Comparison of ENCODE assay signal across 14 mouse cellular contexts in the genomic region with DNA sequence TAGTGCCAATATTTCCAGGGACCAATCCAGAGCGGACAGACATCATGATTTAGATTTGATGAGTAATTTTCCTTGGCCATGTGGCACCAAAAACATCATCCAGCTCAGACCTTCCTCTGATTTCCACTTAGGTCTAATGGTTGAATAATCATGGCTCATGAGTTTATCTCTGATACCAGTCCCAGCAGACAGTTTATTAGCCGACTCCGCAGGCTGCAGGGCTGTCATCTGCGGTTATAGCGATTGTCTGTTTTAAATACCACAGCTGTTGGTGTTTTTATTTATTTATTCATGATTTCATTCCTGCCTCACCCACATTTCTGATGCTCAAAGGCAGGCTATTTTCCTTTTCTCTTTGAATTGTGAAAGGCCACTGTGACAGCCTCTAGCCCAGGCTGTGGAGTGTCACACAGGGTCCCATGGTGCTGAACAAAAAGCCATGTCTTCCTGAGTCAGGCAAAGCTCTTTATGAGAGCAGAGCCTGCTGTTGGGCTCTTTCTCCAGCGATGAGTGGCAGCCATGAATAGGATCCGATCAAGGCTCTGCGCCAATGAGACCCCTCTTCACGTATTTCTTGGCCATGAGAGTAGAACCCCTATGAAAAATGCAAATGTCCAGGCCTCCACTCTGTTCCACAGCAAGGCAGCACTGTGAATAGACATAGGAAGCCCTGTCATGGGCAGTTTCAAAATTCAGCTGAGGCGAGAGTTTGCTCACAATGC.
A peak's percentile ranks its signal among the peaks of the same experiment; 100 is the strongest.
DNase-seq lines count a peak whose midpoint lies in the region; ATAC-seq and TF ChIP-seq lines count a peak whose summit lies in the region.
"Had no signal": no experiment of that assay in that cellular context is flagged by ENCODE, and none has a peak within 500 bp of the region (broad histone marks: within the 10 kb centered on the region; RNA-seq: fewer than 3 reads in every experiment).

No protein-coding gene starts in this region.

- WGBS in hindbrain, embryonic 10.5 days: 57% methylated on average over 10 of the region's 10 CpGs
- 54% methylated on average over 10 of the region's 10 CpGs for WGBS in midbrain, embryonic 12.5 days
- 84% methylated on average over 10 of the region's 10 CpGs for WGBS in liver, embryonic 11.5 days

- no peak overlapping the region for H3K4me3 ChIP-seq in hindbrain, embryonic 10.5 days
- no peak overlapping the region for H3K4me3 ChIP-seq in midbrain, embryonic 12.5 days
- no peak overlapping the region for H3K4me3 ChIP-seq in liver, embryonic 11.5 days (ENCODE audit: low read depth, low read length)
- H3K4me3 ChIP-seq: embryonic facial prominence, embryonic 12.5 days; liver, embryonic 12.5 days; megakaryocyte, embryonic 14.5 days had no signal

- intact Hi-C loops in gastrocnemius, postnatal 14 days (cut with DNase I; ENCODE audit: low total_unique reads): no loop called here

- H3K4me2 ChIP-seq in midbrain, embryonic 12.5 days (replicated peaks): no peak overlapping the region
- no peak overlapping the region for H3K4me2 ChIP-seq in liver, embryonic 11.5 days
- H3K4me2 ChIP-seq: embryonic facial prominence, embryonic 12.5 days; liver, embryonic 12.5 days had no signal

- H3K27me3 ChIP-seq in hindbrain, embryonic 10.5 days (ENCODE audit: insufficient read depth, poor library complexity, severe bottlenecking): no peaks in the 10 kb centered on the region
- no peaks in the 10 kb centered on the region for H3K27me3 ChIP-seq in midbrain, embryonic 12.5 days
- no peaks in the 10 kb centered on the region for H3K27me3 ChIP-seq in liver, embryonic 11.5 days (replicated peaks; ENCODE audit: control insufficient read depth, insufficient read depth, low read length)
- H3K27me3 ChIP-seq: embryonic facial prominence, embryonic 12.5 days; liver, embryonic 12.5 days; megakaryocyte, embryonic 14.5 days had no signal

- no peak for TF ChIP-seq CTCF in brain, embryonic 14.5 days (IDR thresholded peaks at IDR 0.05; ENCODE audit: borderline replicate concordance, extremely low read depth, insufficient read depth, insufficient read length)

- peak; percentile 96 for ATAC-seq in midbrain, embryonic 12.5 days (ENCODE audit: low FRiP score, low read depth)
- ATAC-seq in liver, embryonic 11.5 days (replicated peaks; ENCODE audit: low FRiP score): no peak
- ATAC-seq: CD4-positive, CD25-positive, alpha-beta regulatory T cell, adult 4 months; liver, embryonic 12.5 days had no signal

- H3K36me3 ChIP-seq in hindbrain, embryonic 10.5 days: no peaks in the 10 kb centered on the region
- no peaks in the 10 kb centered on the region for H3K36me3 ChIP-seq in midbrain, embryonic 12.5 days
- H3K36me3 ChIP-seq in liver, embryonic 11.5 days (ENCODE audit: control insufficient read depth, insufficient read depth, low read length): no peaks in the 10 kb centered on the region
- H3K36me3 ChIP-seq: embryonic facial prominence, embryonic 12.5 days; liver, embryonic 12.5 days had no signal

- no peak for TF ChIP-seq POLR2A in brain, embryonic 14.5 days (IDR thresholded peaks at IDR 0.05; ENCODE audit: borderline replicate concordance, extremely low read depth, insufficient read depth, insufficient read length, poor library complexity, severe bottlenecking)

- peaks cover 6% of the 10 kb centered on the region; the same call in 1 of the 2 replicates for H3K4me1 ChIP-seq in hindbrain, embryonic 10.5 days (replicated peaks)
- peaks cover 10% of the 10 kb centered on the region for H3K4me1 ChIP-seq in midbrain, embryonic 12.5 days
- H3K4me1 ChIP-seq in liver, embryonic 11.5 days (replicated peaks; ENCODE audit: control insufficient read depth, insufficient read depth, low read length): no peaks in the 10 kb centered on the region
- H3K4me1 ChIP-seq: embryonic facial prominence, embryonic 12.5 days; liver, embryonic 12.5 days; megakaryocyte, embryonic 14.5 days had no signal

- H3K9me3 ChIP-seq in hindbrain, embryonic 10.5 days: no peaks in the 10 kb centered on the region
- no peaks in the 10 kb centered on the region for H3K9me3 ChIP-seq in midbrain, embryonic 12.5 days
- H3K9me3 ChIP-seq in liver, embryonic 11.5 days (ENCODE audit: control insufficient read depth, low read length): no peaks in the 10 kb centered on the region
- H3K9me3 ChIP-seq: embryonic facial prominence, embryonic 12.5 days had no signal

- DNase-seq in frontal cortex, postnatal 14 days (ENCODE audit: low spot score in 2 of 2): peak; percentile 22 to 35
- DNase-seq in frontal cortex, postnatal 36 days (ENCODE audit: low spot score in 2 of 2): no peak
- DNase-seq in brain, embryonic 14.5 days (ENCODE audit: low read depth): peak; percentile 91
- peak; percentile 37 for DNase-seq in hindbrain, embryonic 10.5 days (ENCODE audit: low spot score)
- DNase-seq in gastrocnemius, postnatal 14 days: no peak
- no peak for DNase-seq in Muller cell, postnatal 12 days (ENCODE audit: inconsistent ontology term)
- DNase-seq in liver, embryonic 11.5 days (ENCODE audit: low spot score): no peak
- DNase-seq: heart, postnatal 36 days; kidney, postnatal 14 days had no signal

- no peak overlapping the region for H3K9ac ChIP-seq in midbrain, embryonic 12.5 days (replicated peaks)
- H3K9ac ChIP-seq in liver, embryonic 11.5 days (ENCODE audit: low read depth, low read length): no peak overlapping the region
- H3K9ac ChIP-seq: embryonic facial prominence, embryonic 12.5 days; liver, embryonic 12.5 days had no signal

- peak overlapping the region; percentile 69 for H3K27ac ChIP-seq in hindbrain, embryonic 10.5 days
- H3K27ac ChIP-seq in midbrain, embryonic 12.5 days (replicated peaks): peak overlapping the region; percentile 74
- no peak overlapping the region for H3K27ac ChIP-seq in liver, embryonic 11.5 days (ENCODE audit: low read depth, low read length)
- H3K27ac ChIP-seq: embryonic facial prominence, embryonic 12.5 days; liver, embryonic 12.5 days had no signal

Comparison
In these comparisons a context has a peak if more than half of its experiments do, and no peak if none do; other contexts are left out.
1. DNase-seq: peak in frontal cortex, postnatal 14 days (2 of 2), brain, embryonic 14.5 days (single experiment) and hindbrain, embryonic 10.5 days (single experiment); none in frontal cortex, postnatal 36 days (0 of 2), gastrocnemius, postnatal 14 days (single experiment), Muller cell, postnatal 12 days (single experiment) and liver, embryonic 11.5 days (single experiment).